Mouse (Mus musculus) kidney, embryonic 15.5 days (tissue): ENCODE results near the gene Fam122b. TPM values are rescaled to one million over a fixed set of nuclear protein-coding genes. Genes with fewer than 3 reads are reported as not detected.
A peak's percentile ranks its signal among the peaks of the same experiment; 100 is the strongest.

Source experiments
- ATAC-seq: fragments of 200-750 bp; cut with Nextera tagmentation; replicated peaks from 2 replicates; pipeline ENCODE4 v1.8.0; 2017; ENCODE audit warnings: moderate TSS enrichment; ENCODE audit not compliant: low FRiP score
- H3K27ac ChIP-seq: fragments of 300-500 bp; sonication (generic); 2 replicates; pipeline ENCODE4 v1.5.1; 2015; ENCODE audit warnings: mild to moderate bottlenecking, inconsistent platforms
- H3K27me3 ChIP-seq: fragments of 300-500 bp; sonication (generic); 2 replicates; pipeline ENCODE4 v1.6.1; 2015; ENCODE audit warnings: inconsistent platforms
- H3K36me3 ChIP-seq: fragments of 300-500 bp; sonication (generic); 2 replicates; pipeline ENCODE4 v1.6.1; 2015; ENCODE audit warnings: inconsistent platforms
- H3K4me1 ChIP-seq: fragments of 300-500 bp; sonication (generic); 2 replicates; pipeline ENCODE4 v1.6.1; 2015; ENCODE audit warnings: inconsistent platforms
- H3K4me2 ChIP-seq: fragments of 300-500 bp; sonication (generic); 2 replicates; pipeline ENCODE4 v1.6.1; 2015; ENCODE audit warnings: moderate library complexity, mild to moderate bottlenecking, inconsistent platforms
- H3K4me3 ChIP-seq: fragments of 300-500 bp; sonication (generic); replicated peaks from 2 replicates; pipeline ENCODE4 v1.5.1; 2015; ENCODE audit warnings: mild to moderate bottlenecking, inconsistent platforms
- H3K9ac ChIP-seq: fragments of 300-500 bp; sonication (generic); 2 replicates; pipeline ENCODE4 v1.6.1; 2015; ENCODE audit warnings: mild to moderate bottlenecking, inconsistent platforms
- H3K9me3 ChIP-seq: fragments of 300-500 bp; sonication (generic); replicated peaks from 2 replicates; pipeline ENCODE4 v1.6.1; 2016; ENCODE audit warnings: inconsistent platforms
- WGBS: fragments of 180-500 bp; shearing (Covaris S2); methylation state at CpG from one replicate; pipeline ENCODE4 v1.1.7; 2015; ENCODE audit warnings: mixed read lengths; 5-methylcytosine and 5-hydroxymethylcytosine counted together
- polyA plus RNA-seq: library from polyadenylated mRNA; unstranded; fragments of >200 nt; fragmentation: Nextera tagmentation; extraction: Ambion mirVana; gene quantifications from 2 replicates; pipeline ENCODE4 v1.2.1, GENCODE M21; 2015

Gene Fam122b
- polyA plus RNA-seq, 1 experiment from 2014 or later: 10.0 TPM

DNA sequence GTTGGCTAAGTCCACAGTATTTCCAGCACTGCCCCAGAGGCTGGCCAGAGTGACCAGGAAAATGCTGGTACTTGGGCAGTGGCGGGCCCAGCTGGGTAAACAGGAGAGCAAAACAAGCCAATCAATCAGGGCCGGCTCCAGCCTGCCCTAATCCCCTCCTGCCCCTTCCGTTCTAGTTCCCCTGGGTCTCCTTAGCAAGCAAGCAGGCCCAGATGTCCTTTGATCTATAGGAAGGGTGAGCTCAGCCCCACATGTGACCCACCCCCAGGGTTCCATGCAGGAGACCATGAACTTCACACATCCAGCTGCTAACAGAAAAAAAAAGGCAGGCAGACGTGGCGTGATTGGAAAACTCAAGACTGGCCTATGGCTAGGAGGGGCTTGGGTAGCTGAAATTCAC lies 73.2 kb downstream of the Fam122b start:
- WGBS: 37% methylated on average over 5 of the region's 5 CpGs
- Histone ChIP-seq H3K4me3 (no peak overlapping the region), H3K4me1 (peaks cover 5% of the 10 kb centered on the region; the same call in 1 of the 2 replicates), H3K27ac (no peak overlapping the region), H3K9ac (no peak overlapping the region), H3K27me3 (no peaks in the 10 kb centered on the region), H3K9me3 (no peaks in the 10 kb centered on the region), H3K36me3 (no peaks in the 10 kb centered on the region), H3K4me2 (no peak overlapping the region)
- peak; percentile 54 for ATAC-seq

Other genes starting within 250 kb of the Fam122b start
- gene Plac1, start 29.7 kb downstream of the Fam122b start, polyA plus RNA-seq: 5.6 and 6.0 TPM in 2 replicates
- gene Fam122c, start 3.6 kb upstream of the Fam122b start, polyA plus RNA-seq: not detected in 2 replicates
- 38.9 and 45.2 TPM in 2 replicates for gene Mospd1, start 100.7 kb upstream of the Fam122b start, polyA plus RNA-seq
- gene Etd, start 165.1 kb upstream of the Fam122b start, polyA plus RNA-seq: not detected in 2 replicates